Mouse (Mus musculus) midbrain, postnatal 0 days (tissue): ENCODE measurements around the gene Rnf31. TPM values are rescaled to one million over a fixed set of nuclear protein-coding genes. Genes with fewer than 3 reads are reported as not detected.

Source experiments
- ATAC-seq: fragments of 200-750 bp; cut with Nextera tagmentation; 2 replicates; pipeline ENCODE4 v1.8.0; 2017; ENCODE audit warnings: moderate number of reproducible peaks, mild to moderate bottlenecking, moderate TSS enrichment, moderate library complexity; ENCODE audit not compliant: low FRiP score
- DNase-seq: peaks from one replicate; pipeline ENCODE4 v3.0.0-alpha.2; 2015; ENCODE audit warnings: low spot score
- H3K27ac ChIP-seq: fragments of 300-500 bp; sonication (generic); 2 replicates; pipeline ENCODE4 v1.5.1; 2014; ENCODE audit warnings: low read depth, mild to moderate bottlenecking, low read length, mixed read lengths
- H3K27me3 ChIP-seq: fragments of 300-500 bp; sonication (generic); 2 replicates; pipeline ENCODE4 v1.6.1; 2014; ENCODE audit warnings: low read length, control low read depth, mixed read lengths; ENCODE audit not compliant: insufficient read depth
- H3K36me3 ChIP-seq: fragments of 300-500 bp; sonication (generic); 2 replicates; pipeline ENCODE4 v1.6.1; 2014; ENCODE audit warnings: low read length, control low read depth, mixed read lengths; ENCODE audit not compliant: insufficient read depth
- H3K4me1 ChIP-seq: fragments of 300-500 bp; sonication (generic); 2 replicates; pipeline ENCODE4 v1.6.1; 2014; ENCODE audit warnings: mild to moderate bottlenecking, control low read depth, antibody characterized with exemption, low read length, mixed read lengths; ENCODE audit not compliant: insufficient read depth
- H3K4me2 ChIP-seq: fragments of 300-500 bp; sonication (generic); 2 replicates; pipeline ENCODE4 v1.6.1; 2014; ENCODE audit warnings: low read depth, mild to moderate bottlenecking, low read length, mixed read lengths; ENCODE audit not compliant: poor library complexity, severe bottlenecking
- H3K4me3 ChIP-seq: fragments of 300-500 bp; sonication (generic); 2 replicates; pipeline ENCODE4 v1.5.1; 2014; ENCODE audit warnings: low read depth, mild to moderate bottlenecking, low read length, moderate library complexity
- H3K9ac ChIP-seq: fragments of 300-500 bp; sonication (generic); replicated peaks from 2 replicates; pipeline ENCODE4 v1.6.1; 2014; ENCODE audit warnings: mild to moderate bottlenecking, low read length, moderate library complexity, mixed read lengths; ENCODE audit not compliant: poor library complexity, severe bottlenecking
- H3K9me3 ChIP-seq: fragments of 300-500 bp; sonication (generic); 2 replicates; pipeline ENCODE4 v1.6.1; 2016; ENCODE audit warnings: low read length, control low read depth
- CTCF ChIP-seq: IDR thresholded peaks from 2 replicates; pipeline ENCODE4 v1.5.1; 2016; ENCODE audit warnings: antibody characterized with exemption, mild to moderate bottlenecking
- WGBS: fragments of 180-500 bp; shearing (Covaris S2); extraction: QIAGEN DNeasy Blood & Tissue Kit; methylation state at CpG from one replicate; pipeline ENCODE4 v1.1.7; 2014; 5-methylcytosine and 5-hydroxymethylcytosine counted together
- polyA plus RNA-seq: library from polyadenylated mRNA; unstranded; fragments of >200 nt; fragmentation: Nextera tagmentation; extraction: Ambion mirVana; gene quantifications from 2 replicates; pipeline ENCODE4 v1.2.1, GENCODE M21; 2015
- total RNA-seq: library from RNA; depleted of rRNA; stranded (reverse); fragments of >200 nt; gene quantifications from 2 replicates; pipeline ENCODE4 v1.2.3, GENCODE M21; 2014

Rnf31 gene
- total and polyA plus RNA-seq, 2 experiments from 2014 or later, result 20.4 to 26.7 TPM

GRCm38 (mm10) chr14:55605743-55606459 lies 14.4 kb downstream of the Rnf31 start:
- H3K27ac ChIP-seq, result no peak overlapping the region
- H3K9me3 ChIP-seq, result no peaks in the 10 kb centered on the region
- H3K36me3 ChIP-seq, result peaks cover 64% of the 10 kb centered on the region
- no peak overlapping the region for H3K4me2 ChIP-seq
- no peak overlapping the region for H3K4me3 ChIP-seq
- no peak for DNase-seq
- no peaks in the 10 kb centered on the region for H3K27me3 ChIP-seq
- H3K9ac ChIP-seq, result no peak overlapping the region
- no peaks in the 10 kb centered on the region for H3K4me1 ChIP-seq
- ATAC-seq, result no peak
- no peak for TF ChIP-seq CTCF
- WGBS, result 95% methylated on average over 16 of the region's 16 CpGs

- no peaks in the 10 kb centered on the region for H3K9me3 ChIP-seq
- no peak overlapping the region for H3K9ac ChIP-seq
- ATAC-seq (no peak), DNase-seq (no peak)
- no peak overlapping the region for H3K4me2 ChIP-seq
- TF ChIP-seq CTCF, result no peak
- no peak overlapping the region for H3K27ac ChIP-seq
- H3K4me1 ChIP-seq, result no peaks in the 10 kb centered on the region
- no peaks in the 10 kb centered on the region for H3K27me3 ChIP-seq
- WGBS, result 97% methylated on average over 6 of the region's 6 CpGs
- peaks cover 41% of the 10 kb centered on the region for H3K36me3 ChIP-seq
- no peak overlapping the region for H3K4me3 ChIP-seq
Observed at GRCm38 (mm10) chr14:55608339-55608738, 16.8 kb downstream of the Rnf31 start.

- no peak overlapping the region for H3K4me2 ChIP-seq
- no peaks in the 10 kb centered on the region for H3K27me3 ChIP-seq
- H3K9me3 ChIP-seq, result no peaks in the 10 kb centered on the region
- ATAC-seq (no peak), DNase-seq (no peak)
- no peaks in the 10 kb centered on the region for H3K4me1 ChIP-seq
- no peak for TF ChIP-seq CTCF
- no peak overlapping the region for H3K4me3 ChIP-seq
- H3K27ac ChIP-seq, result no peak overlapping the region
- H3K36me3 ChIP-seq, result peaks cover 11% of the 10 kb centered on the region
- 62% methylated on average over 6 of the region's 6 CpGs for WGBS
- H3K9ac ChIP-seq, result no peak overlapping the region
Observed at GRCm38 (mm10) chr14:55613346-55613745, 21.8 kb downstream of the Rnf31 start.

GRCm38 (mm10) chr14:55614565-55615178 lies 23.2 kb downstream of the Rnf31 start:
- H3K4me3 ChIP-seq, result no peak overlapping the region
- no peak overlapping the region for H3K9ac ChIP-seq
- DNase-seq, result no peak
- H3K27me3 ChIP-seq, result no peaks in the 10 kb centered on the region
- no peak for TF ChIP-seq CTCF
- WGBS, result 89% methylated on average over 7 of the region's 7 CpGs
- H3K9me3 ChIP-seq, result no peaks in the 10 kb centered on the region
- no peak for ATAC-seq
- 0 out of 2 replicates have a peak, but pooled peaks cover 2% of the 10 kb centered on the region for H3K36me3 ChIP-seq
- no peaks in the 10 kb centered on the region for H3K4me1 ChIP-seq
- no peak overlapping the region for H3K4me2 ChIP-seq
- H3K27ac ChIP-seq, result no peak overlapping the region

GRCm38 (mm10) chr14:55615876-55616275 lies 24.4 kb downstream of the Rnf31 start:
- no peak for ATAC-seq
- no peak for TF ChIP-seq CTCF
- 44% methylated on average over 2 of the region's 2 CpGs for WGBS
- H3K4me2 ChIP-seq, result no peak overlapping the region
- H3K4me1 ChIP-seq, result no peaks in the 10 kb centered on the region
- H3K27ac ChIP-seq, result no peak overlapping the region
- H3K4me3 ChIP-seq, result no peak overlapping the region
- no peaks in the 10 kb centered on the region for H3K9me3 ChIP-seq
- H3K36me3 ChIP-seq, result no peaks in the 10 kb centered on the region
- DNase-seq, result no peak
- H3K9ac ChIP-seq, result no peak overlapping the region
- no peaks in the 10 kb centered on the region for H3K27me3 ChIP-seq

- Histone ChIP-seq H3K27me3 (no peaks in the 10 kb centered on the region), H3K27ac (no peak overlapping the region), H3K4me2 (no peak overlapping the region), H3K36me3 (no peaks in the 10 kb centered on the region), H3K4me3 (no peak overlapping the region), H3K4me1 (no peaks in the 10 kb centered on the region), H3K9ac (no peak overlapping the region), H3K9me3 (no peaks in the 10 kb centered on the region)
- ATAC-seq (no peak), DNase-seq (no peak)
- 80% methylated on average over 2 of the region's 2 CpGs for WGBS
- TF ChIP-seq CTCF, result no peak
Observed at GRCm38 (mm10) chr14:55616844-55617243, 25.3 kb downstream of the Rnf31 start.
